Mouse (Mus musculus): ENCODE measurements at regions not wholly inside any gene's neighbourhood (a gene's known extent, or its start where the extent isn't known, plus 50 kb on each side); places are given as distances from the start of the nearest gene placed in this dataset.

DNA sequence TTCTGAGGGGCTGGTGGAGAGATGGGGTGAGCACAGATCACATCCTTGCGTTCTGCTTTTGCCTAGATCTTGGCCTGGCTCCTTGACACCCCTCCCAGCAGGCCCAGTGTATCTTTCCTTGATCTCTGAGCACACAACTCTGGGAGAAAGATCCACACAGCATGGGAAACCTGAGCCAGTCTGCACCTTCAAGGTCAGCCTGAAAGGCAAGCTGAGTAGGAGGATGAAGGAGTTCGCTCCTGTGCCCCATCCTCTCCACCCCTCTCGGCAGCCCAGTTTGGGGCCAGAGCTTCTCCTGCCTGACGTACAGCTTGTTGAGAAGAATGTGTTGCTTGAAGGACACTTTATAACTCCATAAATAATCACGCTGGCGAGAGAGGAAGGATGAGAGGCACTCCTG is 61.7 kb upstream of the Lrfn2 start:
- 76% methylated on average over 6 of the region's 6 CpGs for WGBS
- Histone ChIP-seq H3K4me1 (no peaks in the 10 kb centered on the region), H3K9me3 (no peaks in the 10 kb centered on the region), H3K27me3 (replicated peaks; ENCODE audit: low read depth, poor library complexity, severe bottlenecking) (no peaks in the 10 kb centered on the region), H3K27ac (replicated peaks) (no peak overlapping the region), H3K4me3 (no peak overlapping the region), H3K36me3 (replicated peaks) (no peaks in the 10 kb centered on the region)
- no peak for DNase-seq (ENCODE audit: low spot score)

DNA sequence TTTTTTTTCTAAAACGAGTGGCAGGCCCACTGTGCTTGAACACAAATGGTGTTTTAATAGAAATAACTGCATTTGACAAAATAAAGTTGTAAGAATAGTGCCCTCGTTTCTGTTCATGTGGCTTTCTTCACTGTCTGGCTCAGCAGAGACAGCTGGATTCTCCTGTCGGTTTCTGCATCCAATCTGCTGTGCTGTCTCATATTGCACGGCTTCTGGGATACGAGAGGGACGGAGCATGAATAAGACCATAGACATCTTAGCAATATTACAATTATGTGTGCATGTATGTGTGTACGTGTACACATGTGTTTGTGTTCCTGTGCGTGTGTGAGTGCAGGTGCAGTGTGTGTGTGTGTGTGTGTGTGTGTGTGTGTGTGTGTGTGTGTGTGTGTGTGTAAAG is 54.7 kb upstream of the Lrfn2 start:
- Histone ChIP-seq H3K27me3 (replicated peaks; ENCODE audit: low read depth, poor library complexity, severe bottlenecking) (no peaks in the 10 kb centered on the region), H3K36me3 (replicated peaks) (no peaks in the 10 kb centered on the region), H3K27ac (replicated peaks) (no peak overlapping the region), H3K4me1 (peaks cover 3% of the 10 kb centered on the region; the same call in 1 of the 2 replicates), H3K9me3 (no peaks in the 10 kb centered on the region), H3K4me3 (no peak overlapping the region)
- 82% methylated on average over 8 of the region's 8 CpGs for WGBS
- no peak for DNase-seq (ENCODE audit: low spot score)

DNA sequence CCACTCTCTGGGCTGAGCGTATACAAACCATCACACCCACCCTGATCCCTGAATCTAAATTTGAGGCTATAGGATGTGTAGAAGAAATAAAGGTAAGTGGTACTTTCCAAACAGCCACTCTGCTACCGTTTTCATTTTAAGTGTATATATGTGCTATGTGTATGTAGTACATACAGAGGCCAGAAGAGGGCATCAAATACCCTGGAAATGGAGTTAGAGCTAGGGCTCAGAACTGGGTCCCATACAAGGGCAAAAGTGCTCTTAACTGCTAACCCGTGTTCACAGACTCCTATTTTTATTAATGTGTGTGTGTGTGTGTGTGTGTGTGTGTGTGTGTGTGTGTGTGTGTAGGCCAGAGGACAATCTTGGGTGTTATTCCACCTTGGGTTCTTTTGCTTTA is 51.6 kb upstream of the Lrfn2 start:
- no peaks in the 10 kb centered on the region for H3K9me3 ChIP-seq
- no peaks in the 10 kb centered on the region for H3K27me3 ChIP-seq (replicated peaks; ENCODE audit: low read depth, poor library complexity, severe bottlenecking)
- WGBS, result 90% methylated on average over 3 of the region's 3 CpGs
- peaks cover 3% of the 10 kb centered on the region; the same call in 1 of the 2 replicates for H3K4me1 ChIP-seq
- H3K27ac ChIP-seq (replicated peaks), result no peak overlapping the region
- H3K36me3 ChIP-seq (replicated peaks), result no peaks in the 10 kb centered on the region
- H3K4me3 ChIP-seq, result no peak overlapping the region
- DNase-seq (ENCODE audit: low spot score), result no peak

GRCm38 (mm10) chr17:48881946-48882345 is 50.2 kb upstream of the Lrfn2 start:
- no peaks in the 10 kb centered on the region for H3K9me3 ChIP-seq
- H3K27ac ChIP-seq (replicated peaks), result no peak overlapping the region
- 86% methylated on average over 5 of the region's 5 CpGs for WGBS
- DNase-seq (ENCODE audit: low spot score), result no peak
- H3K4me3 ChIP-seq, result no peak overlapping the region
- no peaks in the 10 kb centered on the region for H3K36me3 ChIP-seq (replicated peaks)
- H3K4me1 ChIP-seq, result peaks cover 3% of the 10 kb centered on the region; the same call in 1 of the 2 replicates
- no peaks in the 10 kb centered on the region for H3K27me3 ChIP-seq (replicated peaks; ENCODE audit: low read depth, poor library complexity, severe bottlenecking)

Data from embryonic facial prominence, embryonic 10.5 days (tissue).